Mouse (Mus musculus) heart, embryonic 16.5 days (tissue): ENCODE results near the gene Fktn. TPM values are rescaled to one million over a fixed set of nuclear protein-coding genes. Genes with fewer than 3 reads are reported as not detected.
"Not testable (repeated sequence)": the region's sequence is repeated elsewhere in the genome, so short reads cannot be mapped to it uniquely, and the experiment has no call there.

Source experiments
- ATAC-seq: fragments of 200-750 bp; cut with Nextera tagmentation; replicated peaks from 2 replicates; pipeline ENCODE4 v1.8.0; 2017; ENCODE audit warnings: moderate number of reproducible peaks; ENCODE audit not compliant: insufficient read depth, low FRiP score; ENCODE audit errors: extremely low read depth
- H3K27ac ChIP-seq: fragments of 300-500 bp; sonication (generic); 2 replicates; pipeline ENCODE4 v1.5.1; 2014; ENCODE audit warnings: mild to moderate bottlenecking, low read length, control low read depth, moderate library complexity
- H3K27me3 ChIP-seq: fragments of 300-500 bp; sonication (generic); 2 replicates; pipeline ENCODE4 v1.6.1; 2014; ENCODE audit warnings: low read length, mixed read lengths; ENCODE audit not compliant: control insufficient read depth, insufficient read depth
- H3K36me3 ChIP-seq: fragments of 300-500 bp; sonication (generic); 2 replicates; pipeline ENCODE4 v1.6.1; 2014; ENCODE audit not compliant: control insufficient read depth, insufficient read depth
- H3K4me1 ChIP-seq: fragments of 300-500 bp; sonication (generic); 2 replicates; pipeline ENCODE4 v1.6.1; 2014; ENCODE audit warnings: low read length, mixed read lengths; ENCODE audit not compliant: control insufficient read depth, insufficient read depth
- H3K4me2 ChIP-seq: fragments of 300-500 bp; sonication (generic); 2 replicates; pipeline ENCODE4 v1.6.1; 2014; ENCODE audit warnings: low read depth, mild to moderate bottlenecking, control low read depth, low read length
- H3K4me3 ChIP-seq: fragments of 300-500 bp; sonication (generic); 2 replicates; pipeline ENCODE4 v1.5.1; 2014; ENCODE audit warnings: mild to moderate bottlenecking, control low read depth, low read length
- H3K9ac ChIP-seq: fragments of 300-500 bp; sonication (generic); 2 replicates; pipeline ENCODE4 v1.6.1; 2014; ENCODE audit warnings: low read length, control low read depth
- H3K9me3 ChIP-seq: fragments of 300-500 bp; sonication (generic); replicated peaks from 2 replicates; pipeline ENCODE4 v1.6.1; 2016; ENCODE audit warnings: low read length; ENCODE audit not compliant: control insufficient read depth
- WGBS: fragments of 180-500 bp; shearing (Covaris S2); extraction: QIAGEN DNeasy Blood & Tissue Kit; methylation state at CpG from one replicate; pipeline ENCODE4 v1.1.7; 2014; 5-methylcytosine and 5-hydroxymethylcytosine counted together
- polyA plus RNA-seq: library from polyadenylated mRNA; unstranded; fragments of >200 nt; fragmentation: Nextera tagmentation; extraction: Ambion mirVana; gene quantifications from 2 replicates; pipeline ENCODE4 v1.2.1, GENCODE M21; 2015

Fktn gene
- polyA plus RNA-seq, 1 experiment from 2014 or later: 18.7 TPM

- H3K4me2 ChIP-seq: no peak overlapping the region
- peak overlapping the region; percentile 52 for H3K27ac ChIP-seq
- ATAC-seq: no peak
- H3K4me3 ChIP-seq: no peak overlapping the region
- H3K4me1 ChIP-seq: peaks cover 24% of the 10 kb centered on the region
- H3K9ac ChIP-seq: no peak overlapping the region
- no peaks in the 10 kb centered on the region for H3K36me3 ChIP-seq
- H3K27me3 ChIP-seq: no peaks in the 10 kb centered on the region
- WGBS: 24% methylated on average over 1 of the region's 1 CpGs
- H3K9me3 ChIP-seq: no peaks in the 10 kb centered on the region; the same call in 1 of the 2 replicates
These were observed 86.0 kb downstream of the Fktn start for GRCm38 (mm10) chr4:53799753-53800152.

- H3K4me3 ChIP-seq, H3K4me2 ChIP-seq, H3K9ac ChIP-seq, H3K27ac ChIP-seq, H3K36me3 ChIP-seq, H3K27me3 ChIP-seq, H3K9me3 ChIP-seq, ATAC-seq: not testable (repeated sequence)
- WGBS: 94% methylated on average over 7 of the region's 8 CpGs
- H3K4me1 ChIP-seq: peaks cover 16% of the 10 kb centered on the region
These were observed 89.9 kb downstream of the Fktn start for GRCm38 (mm10) chr4:53803674-53804073.

- not testable (repeated sequence) for H3K4me1 ChIP-seq, H3K27me3 ChIP-seq, H3K4me3 ChIP-seq, H3K9ac ChIP-seq, H3K9me3 ChIP-seq, H3K36me3 ChIP-seq, ATAC-seq, H3K27ac ChIP-seq, H3K4me2 ChIP-seq
- 76% methylated on average over 6 of the region's 6 CpGs for WGBS
These were observed 92.6 kb downstream of the Fktn start for GRCm38 (mm10) chr4:53806428-53806827.

- Histone ChIP-seq H3K4me3 (no peak overlapping the region), H3K27ac (no peak overlapping the region), H3K27me3 (no peaks in the 10 kb centered on the region), H3K36me3 (no peaks in the 10 kb centered on the region), H3K4me1 (no peaks in the 10 kb centered on the region), H3K9me3 (no peaks in the 10 kb centered on the region), H3K9ac (no peak overlapping the region), H3K4me2 (no peak overlapping the region)
- 22% methylated on average over 5 of the region's 5 CpGs for WGBS
- ATAC-seq: no peak
These were observed 104.5 kb downstream of the Fktn start for GRCm38 (mm10) chr4:53818320-53818719.

- Histone ChIP-seq H3K9me3 (no peaks in the 10 kb centered on the region), H3K27me3 (no peaks in the 10 kb centered on the region), H3K4me3 (no peak overlapping the region), H3K36me3 (no peaks in the 10 kb centered on the region), H3K9ac (no peak overlapping the region), H3K4me2 (no peak overlapping the region), H3K27ac (no peak overlapping the region), H3K4me1 (0 out of 2 replicates have a peak, but pooled peaks cover 3% of the 10 kb centered on the region)
- ATAC-seq: no peak
- 45% methylated on average over 6 of the region's 6 CpGs for WGBS
These were observed 109.9 kb downstream of the Fktn start for GRCm38 (mm10) chr4:53823697-53824096.

GRCm38 (mm10) chr4:53824831-53825230 is 111.0 kb downstream of the Fktn start:
- Histone ChIP-seq H3K9ac (no peak overlapping the region), H3K27me3 (no peaks in the 10 kb centered on the region), H3K4me2 (no peak overlapping the region), H3K36me3 (no peaks in the 10 kb centered on the region), H3K4me1 (0 out of 2 replicates have a peak, but pooled peaks cover 3% of the 10 kb centered on the region), H3K4me3 (no peak overlapping the region), H3K9me3 (no peaks in the 10 kb centered on the region), H3K27ac (no peak overlapping the region)
- no peak for ATAC-seq
- WGBS: 62% methylated on average over 4 of the region's 4 CpGs

- Histone ChIP-seq H3K9me3 (no peaks in the 10 kb centered on the region), H3K4me3 (peak within 1 kb of the TSS; percentile 100)
- WGBS: under 1% methylated on average over 55 of the region's 55 CpGs
These were observed 112.2 kb downstream of the Fktn start, which contains the start of gene Tmem38b for GRCm38 (mm10) chr4:53825821-53826605. Gene Tmem38b, plus strand, starts transcription at chr4:53826045.

GRCm38 (mm10) chr4:53826641-53827248 is 112.9 kb downstream of the Fktn start:
- Histone ChIP-seq H3K4me1 (0 out of 2 replicates have a peak, but pooled peaks cover 3% of the 10 kb centered on the region), H3K9me3 (no peaks in the 10 kb centered on the region), H3K4me2 (peak overlapping the region; percentile 90), H3K36me3 (no peaks in the 10 kb centered on the region), H3K4me3 (peak overlapping the region; percentile 100), H3K9ac (peak overlapping the region; percentile 91), H3K27ac (peak overlapping the region; percentile 69), H3K27me3 (no peaks in the 10 kb centered on the region)
- WGBS: 5% methylated on average over 11 of the region's 11 CpGs
- ATAC-seq: no peak

More at GRCm38 (mm10) chr4:53825821-53826605, 112.2 kb downstream of the Fktn start, which contains the start of gene Tmem38b:
- Histone ChIP-seq H3K36me3 (no peaks in the 10 kb centered on the region), H3K9ac (peak within 1 kb of the TSS; percentile 91), H3K4me1 (0 out of 2 replicates have a peak, but pooled peaks cover 3% of the 10 kb centered on the region), H3K27ac (peak within 1 kb of the TSS; percentile 69), H3K4me2 (peak within 1 kb of the TSS; percentile 90), H3K27me3 (no peaks in the 10 kb centered on the region)
- ATAC-seq: peak; percentile 89
